Mouse (Mus musculus): ENCODE data around the gene Myo3a.

- no peak for TF ChIP-seq CTCF (IDR thresholded peaks at IDR 0.05; ENCODE audit: low read depth)
- no peak for TF ChIP-seq EP300 (IDR thresholded peaks at IDR 0.05; ENCODE audit: low read depth)
Measured at GRCm38 (mm10) chr2:22590206-22590490, 362.8 kb downstream of the Myo3a start.

Data from liver, embryonic 14.5 days (tissue).